Mouse (Mus musculus): Measurements from ENCODE around the gene 2310009B15Rik. TPM values are rescaled to one million over a fixed set of nuclear protein-coding genes. Genes with fewer than 3 reads are reported as not detected.
"Not testable (repeated sequence)": the region's sequence is repeated elsewhere in the genome, so short reads cannot be mapped to it uniquely, and the experiment has no call there.

Gene 2310009B15Rik
- 45.3 and 47.1 TPM in 2 replicates for polyA plus RNA-seq (2016; fragmentation: Nextera tagmentation; extraction: Ambion mirVana)

GRCm38 (mm10) chr1:138856101-138856950 lies at the start of gene 2310009B15Rik:
Gene 2310009B15Rik (minus strand): TSS chr1:138856852.
- not testable (repeated sequence) for H3K9me3 ChIP-seq (replicated peaks); H3K4me1 ChIP-seq; H3K36me3 ChIP-seq
- H3K27ac ChIP-seq (replicated peaks), result peak within 1 kb of the TSS; percentile 89
- H3K4me3 ChIP-seq, result peak within 1 kb of the TSS; percentile 55
- DNase-seq (ENCODE audit: low spot score), result peak; percentile 89
- peaks cover 14% of the 10 kb centered on the region for H3K27me3 ChIP-seq (ENCODE audit: low read depth, poor library complexity, severe bottlenecking)
- WGBS, result under 1% methylated on average over 40 of the region's 79 CpGs

GRCm38 (mm10) chr1:138906256-138906655 lies 49.6 kb upstream of the 2310009B15Rik start:
- H3K9me3 ChIP-seq (replicated peaks), result no peaks in the 10 kb centered on the region
- WGBS, result 88% methylated on average over 3 of the region's 3 CpGs
- no peaks in the 10 kb centered on the region for H3K36me3 ChIP-seq
- H3K4me1 ChIP-seq, result no peaks in the 10 kb centered on the region
- no peak overlapping the region for H3K27ac ChIP-seq (replicated peaks)
- H3K27me3 ChIP-seq (ENCODE audit: low read depth, poor library complexity, severe bottlenecking), result no peaks in the 10 kb centered on the region
- no peak overlapping the region for H3K4me3 ChIP-seq
- DNase-seq (ENCODE audit: low spot score), result no peak

- H3K36me3 ChIP-seq, result no peaks in the 10 kb centered on the region
- DNase-seq (ENCODE audit: low spot score), result no peak
- no peaks in the 10 kb centered on the region for H3K4me1 ChIP-seq
- WGBS, result 97% methylated on average over 3 of the region's 3 CpGs
- H3K27ac ChIP-seq (replicated peaks), result no peak overlapping the region
- H3K4me3 ChIP-seq, result no peak overlapping the region
- H3K9me3 ChIP-seq (replicated peaks), result no peaks in the 10 kb centered on the region
- no peaks in the 10 kb centered on the region for H3K27me3 ChIP-seq (ENCODE audit: low read depth, poor library complexity, severe bottlenecking)
Observed at GRCm38 (mm10) chr1:138905092-138905765, 48.6 kb upstream of the 2310009B15Rik start.

GRCm38 (mm10) chr1:138903894-138904293 lies 47.2 kb upstream of the 2310009B15Rik start:
- Histone ChIP-seq H3K36me3 (no peaks in the 10 kb centered on the region), H3K9me3 (replicated peaks) (no peaks in the 10 kb centered on the region), H3K4me3 (no peak overlapping the region), H3K4me1 (no peaks in the 10 kb centered on the region), H3K27me3 (ENCODE audit: low read depth, poor library complexity, severe bottlenecking) (no peaks in the 10 kb centered on the region), H3K27ac (replicated peaks) (no peak overlapping the region)
- WGBS, result 92% methylated on average over 5 of the region's 5 CpGs
- DNase-seq (ENCODE audit: low spot score), result no peak

- WGBS, result 94% methylated on average over 16 of the region's 16 CpGs
- Histone ChIP-seq H3K27me3 (ENCODE audit: low read depth, poor library complexity, severe bottlenecking) (no peaks in the 10 kb centered on the region), H3K4me1 (no peaks in the 10 kb centered on the region), H3K4me3 (no peak overlapping the region), H3K36me3 (no peaks in the 10 kb centered on the region), H3K9me3 (replicated peaks) (no peaks in the 10 kb centered on the region), H3K27ac (replicated peaks) (no peak overlapping the region)
- DNase-seq (ENCODE audit: low spot score), result no peak
Observed at GRCm38 (mm10) chr1:138901431-138902117, 44.9 kb upstream of the 2310009B15Rik start.

GRCm38 (mm10) chr1:138896088-138896487 lies 39.4 kb upstream of the 2310009B15Rik start:
- Histone ChIP-seq H3K4me3 (no peak overlapping the region), H3K27me3 (ENCODE audit: low read depth, poor library complexity, severe bottlenecking) (no peaks in the 10 kb centered on the region), H3K9me3 (replicated peaks) (no peaks in the 10 kb centered on the region; the same call in 1 of the 2 replicates), H3K27ac (replicated peaks) (no peak overlapping the region), H3K4me1 (no peaks in the 10 kb centered on the region), H3K36me3 (no peaks in the 10 kb centered on the region)
- no peak for DNase-seq (ENCODE audit: low spot score)
- 80% methylated on average over 3 of the region's 3 CpGs for WGBS

GRCm38 (mm10) chr1:138877470-138878254 lies 21.0 kb upstream of the 2310009B15Rik start:
- H3K27ac ChIP-seq (replicated peaks), result no peak overlapping the region
- no peaks in the 10 kb centered on the region for H3K36me3 ChIP-seq
- no peaks in the 10 kb centered on the region for H3K27me3 ChIP-seq (ENCODE audit: low read depth, poor library complexity, severe bottlenecking)
- 93% methylated on average over 14 of the region's 14 CpGs for WGBS
- H3K9me3 ChIP-seq (replicated peaks), result no peaks in the 10 kb centered on the region
- H3K4me1 ChIP-seq, result no peaks in the 10 kb centered on the region
- H3K4me3 ChIP-seq, result no peak overlapping the region
- no peak for DNase-seq (ENCODE audit: low spot score)

- Histone ChIP-seq H3K27me3 (ENCODE audit: low read depth, poor library complexity, severe bottlenecking) (no peaks in the 10 kb centered on the region), H3K27ac (replicated peaks) (no peak overlapping the region), H3K36me3 (no peaks in the 10 kb centered on the region), H3K9me3 (replicated peaks) (no peaks in the 10 kb centered on the region), H3K4me1 (no peaks in the 10 kb centered on the region), H3K4me3 (no peak overlapping the region)
- 82% methylated on average over 16 of the region's 16 CpGs for WGBS
- no peak for DNase-seq (ENCODE audit: low spot score)
Observed at GRCm38 (mm10) chr1:138876371-138877045, 19.9 kb upstream of the 2310009B15Rik start.

- Histone ChIP-seq H3K27me3 (ENCODE audit: low read depth, poor library complexity, severe bottlenecking) (peaks cover 69% of the 10 kb centered on the region), H3K9me3 (replicated peaks) (no peaks in the 10 kb centered on the region), H3K4me1 (peaks cover 43% of the 10 kb centered on the region), H3K4me3 (no peak overlapping the region), H3K27ac (replicated peaks) (no peak overlapping the region), H3K36me3 (peaks cover 12% of the 10 kb centered on the region)
- DNase-seq (ENCODE audit: low spot score), result no peak
- 97% methylated on average over 1 of the region's 1 CpGs for WGBS
Observed at GRCm38 (mm10) chr1:138850823-138851222, 5.8 kb downstream of the 2310009B15Rik start.

- H3K27me3 ChIP-seq (ENCODE audit: low read depth, poor library complexity, severe bottlenecking), result peaks cover 76% of the 10 kb centered on the region
- H3K36me3 ChIP-seq, result peaks cover 12% of the 10 kb centered on the region
- no peak overlapping the region for H3K4me3 ChIP-seq
- DNase-seq (ENCODE audit: low spot score), result no peak
- H3K27ac ChIP-seq (replicated peaks), result no peak overlapping the region
- peaks cover 40% of the 10 kb centered on the region for H3K4me1 ChIP-seq
- H3K9me3 ChIP-seq (replicated peaks), result no peaks in the 10 kb centered on the region
- whole genome bisulfite sequencing, result 35% methylated on average over 2 of the region's 4 CpGs
Observed at GRCm38 (mm10) chr1:138850161-138850539, 6.5 kb downstream of the 2310009B15Rik start.

GRCm38 (mm10) chr1:138849531-138850160 lies 7.0 kb downstream of the 2310009B15Rik start:
- H3K27ac ChIP-seq (replicated peaks), result no peak overlapping the region
- H3K4me1 ChIP-seq, result peaks cover 35% of the 10 kb centered on the region
- H3K9me3 ChIP-seq (replicated peaks), result no peaks in the 10 kb centered on the region
- no peak for DNase-seq (ENCODE audit: low spot score)
- WGBS, result 7% methylated on average over 8 of the region's 8 CpGs
- peak overlapping the region; percentile 52; the same call in 1 of the 2 replicates for H3K4me3 ChIP-seq
- peaks cover 12% of the 10 kb centered on the region for H3K36me3 ChIP-seq
- H3K27me3 ChIP-seq (ENCODE audit: low read depth, poor library complexity, severe bottlenecking), result peaks cover 81% of the 10 kb centered on the region
